Mouse (Mus musculus): Measurements from ENCODE around the gene Bckdhb.
"Not testable (repeated sequence)": the region's sequence is repeated elsewhere in the genome, so short reads cannot be mapped to it uniquely, and the experiment has no call there.

Bckdhb gene

DNA sequence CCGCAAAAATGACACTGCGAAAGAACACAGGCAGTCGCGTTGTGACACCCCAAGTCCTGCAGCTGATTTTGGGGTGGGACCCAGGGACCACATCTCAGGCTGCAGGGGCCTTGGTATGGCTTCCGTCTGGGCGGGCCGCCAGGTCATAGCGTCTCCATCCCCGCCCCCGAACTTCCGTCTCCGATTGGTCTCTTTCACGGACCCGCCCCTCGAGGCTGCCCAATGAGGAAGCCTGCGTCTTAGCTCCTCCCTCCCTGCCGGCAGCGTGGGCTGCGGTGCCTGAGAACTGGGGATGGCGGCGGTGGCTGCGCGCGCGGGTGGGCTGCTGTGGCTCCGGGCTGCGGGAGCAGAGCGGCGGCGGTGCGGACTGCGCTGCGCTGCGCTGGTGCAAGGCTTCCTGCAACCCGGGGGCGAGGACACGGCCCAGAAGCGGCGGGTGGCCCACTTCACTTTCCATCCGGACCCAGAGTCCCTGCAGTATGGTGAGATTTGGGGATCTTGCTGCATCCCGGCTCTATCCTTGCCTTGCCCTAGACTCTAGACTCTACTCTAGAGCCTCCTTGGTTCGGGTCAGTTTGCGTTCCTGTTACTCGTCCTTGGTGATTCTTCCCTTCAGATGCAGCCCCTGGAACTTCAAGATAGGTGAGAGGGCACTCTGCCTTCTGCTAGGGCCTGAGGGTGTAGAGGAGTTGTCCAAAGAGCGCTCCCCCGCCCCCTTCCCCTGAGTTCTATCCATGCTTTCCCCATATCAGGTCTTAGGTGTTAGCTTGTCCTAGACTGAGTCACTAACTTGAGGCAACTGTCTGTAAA lies at the start of gene Bckdhb:
Gene Bckdhb (plus strand): TSS at position 268 of the 810 bp plus-strand sequence.
- peak; percentile 99 for DNase-seq

DNA sequence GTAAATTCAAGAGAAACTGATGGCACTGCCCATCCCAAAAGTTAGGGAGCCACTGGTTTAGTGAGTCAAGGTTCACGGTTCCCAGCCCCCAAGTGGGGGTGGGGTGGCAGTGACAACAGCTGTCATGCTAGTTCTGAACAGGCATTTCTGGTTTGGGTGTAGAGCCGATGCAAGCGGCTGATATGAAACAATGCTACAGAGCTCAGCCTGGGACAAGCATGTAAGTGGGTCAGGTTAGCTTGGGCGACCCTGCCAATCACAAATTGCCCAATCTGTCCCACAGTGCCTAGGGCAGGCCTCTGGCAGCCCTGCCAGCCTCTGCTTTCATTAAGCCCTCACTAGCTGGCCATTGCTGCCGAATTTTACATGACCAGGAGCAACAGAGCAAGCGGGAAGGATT lies 42.8 kb upstream of the Bckdhb start:
- DNase-seq = no peak

DNA sequence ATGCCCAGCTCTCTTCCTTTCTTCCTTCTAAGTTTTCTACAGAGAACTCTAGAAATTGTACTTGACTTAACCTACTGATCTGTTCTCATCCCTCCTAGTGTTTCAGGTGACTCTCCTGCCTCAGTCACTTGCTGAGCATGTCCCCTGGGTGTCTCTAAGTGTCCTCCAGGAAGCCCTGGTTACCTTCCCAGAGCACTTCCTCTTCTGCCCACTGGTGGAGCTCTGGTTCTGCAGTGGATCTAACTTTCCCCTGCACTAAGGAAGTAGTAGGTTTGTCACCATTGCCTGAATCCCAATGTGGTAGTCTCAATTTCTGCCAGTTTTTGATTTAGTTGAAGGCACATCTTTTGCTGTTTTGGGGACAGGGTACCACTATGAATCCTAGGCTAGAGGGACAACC lies 38.8 kb upstream of the Bckdhb start:
- DNase-seq = no peak

DNA sequence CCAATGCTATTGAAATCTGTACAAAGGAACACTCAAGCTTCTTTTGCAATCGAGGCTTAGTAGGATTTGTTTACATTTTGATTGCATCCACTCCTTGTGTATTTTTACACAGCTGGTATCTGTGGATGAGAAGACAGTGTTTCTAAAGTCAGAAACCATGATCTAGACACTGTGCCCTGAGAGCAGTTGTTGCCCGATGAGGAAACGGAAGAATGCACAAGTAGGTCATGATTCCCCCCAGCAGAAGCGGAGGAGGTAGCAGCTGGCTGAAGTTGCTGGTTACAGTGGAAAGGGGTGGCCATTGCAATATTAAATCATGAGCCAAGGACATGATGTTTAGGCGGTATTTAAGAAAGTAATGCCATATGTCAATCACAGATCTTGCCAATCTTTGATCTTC lies 36.7 kb upstream of the Bckdhb start:
- DNase-seq = no peak

- no peak for DNase-seq
Observed at GRCm38 (mm10) chr9:83893073-83893472, 31.9 kb upstream of the Bckdhb start.

- no peak for DNase-seq
Observed at GRCm38 (mm10) chr9:83893767-83894330, 31.1 kb upstream of the Bckdhb start.

GRCm38 (mm10) chr9:83902086-83902485 lies 22.9 kb upstream of the Bckdhb start:
- DNase-seq = no peak

DNA sequence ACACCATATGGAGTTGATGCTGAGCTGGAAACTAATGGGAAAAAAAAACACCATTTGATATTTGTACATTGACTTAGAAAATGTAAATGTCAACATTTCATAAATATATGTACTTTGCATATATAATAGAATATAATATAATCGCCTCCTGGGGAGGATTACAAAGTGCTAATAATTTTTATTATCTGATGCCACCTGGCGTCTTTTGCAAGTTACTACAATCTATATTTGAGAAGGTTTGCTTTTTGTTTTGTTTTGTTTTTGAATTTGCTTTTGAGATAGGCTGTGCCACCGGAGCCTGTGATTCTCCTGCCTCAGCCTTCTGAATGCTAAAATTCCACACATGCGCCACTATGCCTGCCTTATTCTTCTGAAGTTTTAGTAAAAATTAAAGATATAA lies 19.1 kb upstream of the Bckdhb start:
- no peak for DNase-seq

- no peak for DNase-seq
Observed at GRCm38 (mm10) chr9:83907017-83907416, 17.9 kb upstream of the Bckdhb start.

DNA sequence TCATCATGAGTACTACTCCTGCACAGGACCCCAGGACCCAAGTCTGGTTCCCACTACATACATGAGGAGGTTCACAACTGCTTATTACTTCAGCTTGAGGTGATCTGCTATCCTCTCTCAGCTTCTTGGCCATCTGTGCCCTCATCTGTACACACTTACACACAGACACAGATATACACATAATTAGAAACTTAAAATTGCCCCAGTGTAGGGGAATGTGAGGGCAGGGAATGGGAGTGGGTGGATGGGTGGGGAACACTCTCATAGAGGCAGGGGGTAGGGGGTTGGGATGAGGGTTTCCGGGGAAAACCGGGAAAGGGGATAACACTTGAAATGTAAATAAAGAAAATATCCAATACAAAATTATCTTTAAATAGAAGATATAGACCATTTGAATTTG lies 15.1 kb upstream of the Bckdhb start:
- no peak for DNase-seq

GRCm38 (mm10) chr9:83910926-83911325 lies 14.0 kb upstream of the Bckdhb start:
- no peak for DNase-seq

DNA sequence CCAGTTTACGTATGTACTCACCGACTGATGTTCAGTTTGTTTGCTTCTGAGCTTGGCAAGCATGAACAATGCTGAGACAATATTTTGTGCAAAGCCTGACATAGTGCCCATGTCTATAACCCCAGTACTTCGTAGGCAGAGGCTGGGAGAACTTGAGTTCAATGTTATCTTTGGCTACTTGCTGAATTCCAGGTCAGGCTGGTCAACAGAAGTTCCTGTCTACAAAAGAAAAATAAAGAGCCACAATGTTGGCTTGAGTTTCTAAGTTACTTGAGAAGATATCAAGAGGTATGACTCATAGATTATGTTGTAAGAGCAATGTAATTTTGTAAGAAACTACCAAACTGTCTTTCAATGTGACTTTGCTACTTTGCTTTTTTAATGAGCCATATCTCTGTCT lies 2.9 kb upstream of the Bckdhb start:
- no peak for DNase-seq

GRCm38 (mm10) chr9:83924356-83924755 lies 589 bp upstream of the Bckdhb start:
- no peak for DNase-seq

- peak; percentile 7 for DNase-seq
Observed at GRCm38 (mm10) chr9:83925688-83926041, 720 bp downstream of the Bckdhb start.

- DNase-seq = no peak
Observed at GRCm38 (mm10) chr9:83926302-83926701, 1.4 kb downstream of the Bckdhb start.

- not testable (repeated sequence) for DNase-seq
Observed at GRCm38 (mm10) chr9:83939501-83939900, 14.6 kb downstream of the Bckdhb start.

DNA sequence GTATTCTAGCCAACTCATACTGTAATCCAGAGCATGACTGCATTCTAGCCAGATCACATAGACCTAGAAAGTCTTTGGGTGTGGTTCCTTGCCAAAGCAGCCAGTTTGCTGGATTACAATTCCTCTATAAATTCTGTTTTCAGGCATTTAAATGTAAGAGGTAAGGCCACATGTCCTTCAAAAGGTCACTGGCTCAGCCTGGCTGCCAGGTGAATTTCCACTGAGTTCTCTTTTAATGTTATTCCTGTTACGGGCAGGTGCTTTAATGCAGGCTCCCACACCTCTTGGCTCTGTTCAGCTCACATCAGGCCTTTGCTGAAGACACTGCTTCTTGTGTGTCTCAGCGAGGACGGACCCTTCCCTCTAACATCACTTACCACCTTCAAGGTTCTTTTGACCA lies 15.1 kb downstream of the Bckdhb start:
- no peak for DNase-seq

GRCm38 (mm10) chr9:83940537-83941363 lies 15.8 kb downstream of the Bckdhb start:
- DNase-seq = no peak

- no peak for DNase-seq
Observed at GRCm38 (mm10) chr9:83951336-83951735, 26.4 kb downstream of the Bckdhb start.

- peak; percentile 90 for DNase-seq
Observed at GRCm38 (mm10) chr9:83956632-83957314, 31.8 kb downstream of the Bckdhb start.

- peak; percentile 81 for DNase-seq
Observed at GRCm38 (mm10) chr9:83962098-83963086, 37.4 kb downstream of the Bckdhb start.

- no peak for DNase-seq
Observed at GRCm38 (mm10) chr9:83963296-83963695, 38.4 kb downstream of the Bckdhb start.
